Mouse (Mus musculus) lung, postnatal 0 days (tissue): ENCODE results near the gene E130114P18Rik.

Source experiments
- CTCF ChIP-seq: IDR thresholded peaks from 2 replicates; pipeline ENCODE4 v1.5.1; 2016; ENCODE audit warnings: antibody characterized with exemption, mild to moderate bottlenecking
- EP300 ChIP-seq: IDR thresholded peaks from 2 replicates; pipeline ENCODE4 v1.6.1; 2016; ENCODE audit warnings: antibody characterized with exemption, mild to moderate bottlenecking, control low read depth

DNA sequence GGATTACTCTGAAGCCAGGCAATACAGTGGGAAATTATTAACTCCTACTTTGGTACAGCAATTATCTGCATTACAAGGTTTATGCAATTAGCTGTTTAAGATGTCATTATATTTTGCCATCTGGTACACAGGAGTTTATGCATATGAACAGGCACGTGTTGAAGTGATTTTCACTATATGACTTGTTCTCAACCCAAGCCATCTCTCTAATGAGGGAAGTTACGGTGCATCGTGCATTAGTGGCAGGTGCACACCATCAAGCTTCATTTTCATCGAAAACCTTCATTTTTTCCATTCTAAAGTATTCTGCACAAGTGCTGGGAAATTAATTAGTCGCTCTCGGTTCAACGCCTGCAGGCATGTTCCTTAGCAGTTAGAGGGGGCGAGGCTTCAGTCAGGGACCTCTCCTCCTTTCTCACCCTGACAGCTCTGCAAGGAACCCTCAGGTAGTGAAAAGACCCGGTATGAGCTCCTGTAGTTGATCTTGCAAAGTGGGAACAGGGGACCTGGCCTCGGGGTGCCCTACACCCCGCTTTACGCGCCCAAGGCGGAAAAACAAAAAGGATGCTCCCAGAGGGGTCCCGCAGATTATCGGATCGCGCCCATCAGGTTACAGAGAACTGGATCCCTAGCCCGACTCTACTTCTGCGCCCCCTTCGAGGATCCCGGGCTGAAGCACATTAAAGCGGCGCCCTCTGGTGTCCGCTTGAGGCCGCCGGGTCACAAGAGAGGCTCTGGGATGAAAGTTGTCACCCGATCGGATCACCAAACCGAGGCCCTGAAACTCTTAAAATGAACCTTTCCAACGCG is 32.4 kb downstream of the E130114P18Rik start:
- peak; percentile 90 for TF ChIP-seq CTCF
- TF ChIP-seq EP300 = no peak
